Mouse (Mus musculus): ENCODE data around the gene Tnfrsf9.

The Tnfrsf9 gene

GRCm38 (mm10) chr4:150927789-150928188 is 13.4 kb downstream of the Tnfrsf9 start:
- no peak for DNase-seq (ENCODE audit: low spot score)

GRCm38 (mm10) chr4:150933503-150933902 is 19.1 kb downstream of the Tnfrsf9 start:
- no peak for DNase-seq (ENCODE audit: low spot score)

GRCm38 (mm10) chr4:150937293-150938062 is 23.1 kb downstream of the Tnfrsf9 start:
- no peak for DNase-seq (ENCODE audit: low spot score)

- DNase-seq (ENCODE audit: low spot score), result no peak
Measured at GRCm38 (mm10) chr4:150938063-150938452, 23.7 kb downstream of the Tnfrsf9 start.

GRCm38 (mm10) chr4:150939991-150940651 is 25.8 kb downstream of the Tnfrsf9 start:
- no peak for DNase-seq (ENCODE audit: low spot score)

- no peak for DNase-seq (ENCODE audit: low spot score)
Measured at GRCm38 (mm10) chr4:150944707-150945106, 30.3 kb downstream of the Tnfrsf9 start.

- no peak for DNase-seq (ENCODE audit: low spot score)
Measured at GRCm38 (mm10) chr4:150950972-150951371, 36.6 kb downstream of the Tnfrsf9 start.

- DNase-seq (ENCODE audit: low spot score), result no peak
Measured at GRCm38 (mm10) chr4:150956369-150957105, 42.2 kb downstream of the Tnfrsf9 start.

GRCm38 (mm10) chr4:150957106-150957458 is 42.7 kb downstream of the Tnfrsf9 start:
- DNase-seq (ENCODE audit: low spot score), result no peak

GRCm38 (mm10) chr4:150958536-150958935 is 44.2 kb downstream of the Tnfrsf9 start:
- no peak for DNase-seq (ENCODE audit: low spot score)

GRCm38 (mm10) chr4:150962231-150962630 is 47.9 kb downstream of the Tnfrsf9 start:
- no peak for DNase-seq (ENCODE audit: low spot score)

GRCm38 (mm10) chr4:150963711-150964110 is 49.3 kb downstream of the Tnfrsf9 start:
- no peak for DNase-seq (ENCODE audit: low spot score)

GRCm38 (mm10) chr4:150964635-150965554 is 50.5 kb downstream of the Tnfrsf9 start:
- peak; percentile 75 for DNase-seq (ENCODE audit: low spot score)

GRCm38 (mm10) chr4:150965555-150965951 is 51.2 kb downstream of the Tnfrsf9 start:
- no peak for DNase-seq (ENCODE audit: low spot score)

GRCm38 (mm10) chr4:150966556-150966955 is 52.2 kb downstream of the Tnfrsf9 start:
- DNase-seq (ENCODE audit: low spot score), result peak; percentile 51

- DNase-seq (ENCODE audit: low spot score), result no peak
Measured at GRCm38 (mm10) chr4:150968956-150969355, 54.6 kb downstream of the Tnfrsf9 start.

- DNase-seq (ENCODE audit: low spot score), result no peak
Measured at GRCm38 (mm10) chr4:150973264-150973663, 58.9 kb downstream of the Tnfrsf9 start.

GRCm38 (mm10) chr4:150975145-150975544 is 60.8 kb downstream of the Tnfrsf9 start:
- DNase-seq (ENCODE audit: low spot score), result no peak

- DNase-seq (ENCODE audit: low spot score), result no peak
Measured at GRCm38 (mm10) chr4:150978156-150978910, 64.0 kb downstream of the Tnfrsf9 start.

GRCm38 (mm10) chr4:150979455-150979854 is 65.1 kb downstream of the Tnfrsf9 start:
- DNase-seq (ENCODE audit: low spot score), result no peak

- DNase-seq (ENCODE audit: low spot score), result no peak
Measured at GRCm38 (mm10) chr4:150980153-150980552, 65.8 kb downstream of the Tnfrsf9 start.

All from testis, postnatal 14 days (tissue).